Mouse (Mus musculus): ENCODE results near the gene Cxcl14. TPM values are rescaled to one million over a fixed set of nuclear protein-coding genes. Genes with fewer than 3 reads are reported as not detected.

Cxcl14 gene
- 6.1 and 12.5 TPM in 2 replicates for polyA plus RNA-seq (2016; fragmentation: Nextera tagmentation; extraction: Ambion mirVana)

DNA sequence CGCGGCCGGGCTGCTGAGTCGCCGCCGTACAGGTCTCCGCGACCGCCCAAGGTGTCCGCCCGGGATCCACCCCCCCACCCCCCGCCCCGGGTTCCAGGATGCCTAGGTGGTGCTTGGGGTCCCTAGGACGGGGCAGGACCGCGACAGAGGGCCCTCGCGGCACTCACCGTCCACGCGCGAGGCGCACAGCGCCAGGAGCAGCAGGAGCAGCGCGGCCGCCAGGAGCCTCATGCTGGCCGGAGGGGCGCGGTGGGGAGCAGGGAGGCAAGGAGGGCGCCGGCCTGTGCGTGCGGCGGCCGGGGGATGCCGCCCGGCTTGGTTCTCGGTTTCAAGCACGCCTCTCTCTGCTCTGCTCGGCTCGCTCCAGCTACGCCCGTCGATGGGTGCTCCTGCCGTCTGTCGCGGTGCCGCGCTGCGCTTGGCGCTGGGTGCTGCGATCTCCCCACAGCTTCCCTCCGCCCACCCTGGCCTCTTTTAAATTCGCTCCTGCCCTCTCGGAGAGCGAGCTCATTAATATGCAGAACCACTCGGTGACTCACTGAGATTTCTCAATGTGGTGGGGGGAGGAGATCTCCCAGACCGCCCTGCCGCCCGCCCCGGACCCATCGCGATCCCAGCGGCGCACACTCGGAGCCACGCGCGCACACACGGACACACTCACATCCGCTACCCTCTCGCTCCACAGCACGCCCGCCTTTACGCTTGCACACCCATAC is at the start of gene Cxcl14:
Cxcl14 (minus strand) TSS at position 609 of the 716 bp plus-strand sequence.
- Histone ChIP-seq H3K36me3 (no peaks in the 10 kb centered on the region), H3K4me3 (peak within 1 kb of the TSS; percentile 68), H3K4me1 (replicated peaks) (peaks cover 25% of the 10 kb centered on the region), H3K9me3 (no peaks in the 10 kb centered on the region), H3K27me3 (ENCODE audit: insufficient read depth, poor library complexity, severe bottlenecking) (peaks cover 85% of the 10 kb centered on the region), H3K27ac (peak within 1 kb of the TSS; percentile 81)
- DNase-seq (ENCODE audit: low spot score) = peak; percentile 62
- under 1% methylated on average over 76 of the region's 76 CpGs for WGBS

- no peak for DNase-seq (ENCODE audit: low spot score)
- no peaks in the 10 kb centered on the region for H3K36me3 ChIP-seq
- H3K4me1 ChIP-seq (replicated peaks) = peaks cover 2% of the 10 kb centered on the region; the same call in 1 of the 2 replicates
- no peaks in the 10 kb centered on the region for H3K9me3 ChIP-seq
- WGBS = 90% methylated on average over 12 of the region's 12 CpGs
- H3K27me3 ChIP-seq (ENCODE audit: insufficient read depth, poor library complexity, severe bottlenecking) = no peaks in the 10 kb centered on the region
- H3K4me3 ChIP-seq = no peak overlapping the region
- H3K27ac ChIP-seq = no peak overlapping the region
Observed at GRCm38 (mm10) chr13:56344355-56344754, 48.0 kb upstream of the Cxcl14 start.

DNA sequence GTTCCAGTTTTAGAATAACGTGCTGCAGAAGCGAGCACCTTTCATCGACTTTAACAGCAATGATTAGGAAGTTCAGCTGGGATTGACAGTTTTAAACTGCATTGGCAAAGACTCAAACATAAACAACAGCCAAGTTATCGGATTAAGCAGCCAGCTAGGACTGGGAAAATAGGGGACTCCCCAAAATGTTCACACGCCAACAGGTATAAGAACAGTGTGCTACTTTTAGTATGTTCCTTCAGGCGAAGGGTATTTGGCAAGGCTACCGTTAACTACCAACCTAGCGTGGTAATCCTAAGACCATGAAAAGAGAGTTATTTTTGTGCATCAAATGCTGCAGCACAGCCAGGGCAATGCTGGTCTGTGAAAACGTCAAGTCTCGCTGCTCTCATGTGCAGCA is 46.1 kb upstream of the Cxcl14 start:
- WGBS = 90% methylated on average over 10 of the region's 10 CpGs
- Histone ChIP-seq H3K36me3 (no peaks in the 10 kb centered on the region), H3K4me3 (no peak overlapping the region), H3K9me3 (no peaks in the 10 kb centered on the region), H3K27ac (no peak overlapping the region), H3K27me3 (ENCODE audit: insufficient read depth, poor library complexity, severe bottlenecking) (no peaks in the 10 kb centered on the region), H3K4me1 (replicated peaks) (peaks cover 3% of the 10 kb centered on the region; the same call in 1 of the 2 replicates)
- no peak for DNase-seq (ENCODE audit: low spot score)

DNA sequence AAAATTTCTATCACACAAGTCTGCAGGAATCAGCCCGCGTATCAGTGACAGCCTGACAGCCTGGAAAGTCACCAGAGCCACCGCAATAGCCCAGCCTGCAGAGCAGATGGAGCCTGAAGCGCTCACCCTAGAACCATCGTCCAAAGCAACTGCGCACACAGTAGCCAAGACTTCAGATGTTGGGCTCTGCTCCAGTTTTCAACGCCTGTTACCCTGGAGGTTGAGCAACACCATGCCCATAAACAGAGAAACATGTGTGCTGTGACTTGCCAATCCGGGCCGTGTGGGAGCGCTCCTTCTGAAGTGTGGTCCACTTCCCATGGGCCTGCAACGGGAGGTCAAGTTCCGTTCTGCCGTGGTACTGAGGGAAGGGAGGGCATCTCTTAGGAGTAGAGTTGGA is 44.2 kb upstream of the Cxcl14 start:
- Histone ChIP-seq H3K27me3 (ENCODE audit: insufficient read depth, poor library complexity, severe bottlenecking) (no peaks in the 10 kb centered on the region), H3K4me1 (replicated peaks) (peaks cover 3% of the 10 kb centered on the region; the same call in 1 of the 2 replicates), H3K36me3 (no peaks in the 10 kb centered on the region), H3K9me3 (no peaks in the 10 kb centered on the region), H3K4me3 (no peak overlapping the region), H3K27ac (no peak overlapping the region)
- WGBS = 95% methylated on average over 13 of the region's 13 CpGs
- DNase-seq (ENCODE audit: low spot score) = no peak

DNA sequence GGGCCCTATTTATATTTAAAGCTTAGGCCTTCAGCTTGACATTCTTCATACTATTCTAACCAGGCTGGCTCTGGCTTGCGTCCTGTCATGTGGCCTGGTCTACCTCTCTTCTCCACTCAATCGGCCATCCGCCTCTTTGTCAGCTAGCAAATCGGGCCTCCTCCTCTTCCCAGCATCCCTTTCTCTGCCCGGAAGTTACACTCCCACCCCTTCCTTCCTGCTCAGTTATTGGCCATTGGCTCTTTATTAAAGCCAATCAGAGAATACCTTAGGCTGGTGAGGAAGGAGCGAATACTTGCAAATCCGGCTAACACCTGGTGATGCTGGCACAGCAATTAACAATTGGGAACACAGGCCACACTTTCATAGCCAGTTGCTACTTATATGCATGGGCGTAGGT is 43.5 kb upstream of the Cxcl14 start:
- Histone ChIP-seq H3K4me1 (replicated peaks) (peaks cover 8% of the 10 kb centered on the region), H3K4me3 (no peak overlapping the region), H3K36me3 (no peaks in the 10 kb centered on the region), H3K9me3 (no peaks in the 10 kb centered on the region), H3K27ac (no peak overlapping the region), H3K27me3 (ENCODE audit: insufficient read depth, poor library complexity, severe bottlenecking) (no peaks in the 10 kb centered on the region)
- WGBS = 93% methylated on average over 8 of the region's 8 CpGs
- DNase-seq (ENCODE audit: low spot score) = no peak

DNA sequence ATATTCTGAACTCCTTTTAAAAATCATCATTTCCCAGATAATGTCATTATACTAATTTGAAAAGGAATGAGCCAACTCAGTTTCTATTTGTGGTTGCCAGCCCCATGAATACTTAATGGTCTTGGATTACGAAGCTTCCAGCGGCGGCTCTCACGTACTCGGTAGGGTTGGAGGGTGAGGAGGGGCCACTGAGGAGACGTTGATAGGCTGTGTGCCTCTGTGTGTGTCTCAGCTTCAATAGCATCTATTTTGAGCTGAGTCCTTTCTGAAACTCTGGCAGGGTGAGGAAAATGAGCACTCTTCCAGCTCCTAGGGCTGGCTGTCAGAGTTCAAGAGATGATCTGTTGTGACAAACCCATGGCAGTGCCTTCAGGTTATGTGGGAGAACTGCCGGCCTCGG is 40.6 kb upstream of the Cxcl14 start:
- Histone ChIP-seq H3K36me3 (no peaks in the 10 kb centered on the region), H3K9me3 (no peaks in the 10 kb centered on the region), H3K4me1 (replicated peaks) (peaks cover 10% of the 10 kb centered on the region), H3K27ac (no peak overlapping the region; the same call in 1 of the 2 replicates), H3K4me3 (no peak overlapping the region), H3K27me3 (ENCODE audit: insufficient read depth, poor library complexity, severe bottlenecking) (no peaks in the 10 kb centered on the region)
- WGBS = 62% methylated on average over 8 of the region's 8 CpGs
- no peak for DNase-seq (ENCODE audit: low spot score)

GRCm38 (mm10) chr13:56334802-56335690 is 38.7 kb upstream of the Cxcl14 start:
- H3K9me3 ChIP-seq = no peaks in the 10 kb centered on the region
- DNase-seq (ENCODE audit: low spot score) = no peak
- H3K4me3 ChIP-seq = no peak overlapping the region
- no peaks in the 10 kb centered on the region for H3K36me3 ChIP-seq
- peaks cover 18% of the 10 kb centered on the region for H3K4me1 ChIP-seq (replicated peaks)
- no peaks in the 10 kb centered on the region for H3K27me3 ChIP-seq (ENCODE audit: insufficient read depth, poor library complexity, severe bottlenecking)
- WGBS = 68% methylated on average over 10 of the region's 10 CpGs
- H3K27ac ChIP-seq = peak overlapping the region; percentile 29; the same call in 1 of the 2 replicates

GRCm38 (mm10) chr13:56334236-56334635 is 37.9 kb upstream of the Cxcl14 start:
- WGBS = 83% methylated on average over 8 of the region's 8 CpGs
- Histone ChIP-seq H3K4me1 (replicated peaks) (peaks cover 20% of the 10 kb centered on the region), H3K9me3 (no peaks in the 10 kb centered on the region), H3K36me3 (no peaks in the 10 kb centered on the region), H3K27ac (no peak overlapping the region), H3K27me3 (ENCODE audit: insufficient read depth, poor library complexity, severe bottlenecking) (no peaks in the 10 kb centered on the region), H3K4me3 (no peak overlapping the region)
- no peak for DNase-seq (ENCODE audit: low spot score)

GRCm38 (mm10) chr13:56332356-56332755 is 36.0 kb upstream of the Cxcl14 start:
- no peaks in the 10 kb centered on the region for H3K9me3 ChIP-seq
- no peaks in the 10 kb centered on the region for H3K36me3 ChIP-seq
- no peak for DNase-seq (ENCODE audit: low spot score)
- H3K4me3 ChIP-seq = no peak overlapping the region
- H3K27ac ChIP-seq = no peak overlapping the region
- H3K27me3 ChIP-seq (ENCODE audit: insufficient read depth, poor library complexity, severe bottlenecking) = no peaks in the 10 kb centered on the region
- 82% methylated on average over 6 of the region's 6 CpGs for WGBS
- H3K4me1 ChIP-seq (replicated peaks) = peaks cover 24% of the 10 kb centered on the region

DNA sequence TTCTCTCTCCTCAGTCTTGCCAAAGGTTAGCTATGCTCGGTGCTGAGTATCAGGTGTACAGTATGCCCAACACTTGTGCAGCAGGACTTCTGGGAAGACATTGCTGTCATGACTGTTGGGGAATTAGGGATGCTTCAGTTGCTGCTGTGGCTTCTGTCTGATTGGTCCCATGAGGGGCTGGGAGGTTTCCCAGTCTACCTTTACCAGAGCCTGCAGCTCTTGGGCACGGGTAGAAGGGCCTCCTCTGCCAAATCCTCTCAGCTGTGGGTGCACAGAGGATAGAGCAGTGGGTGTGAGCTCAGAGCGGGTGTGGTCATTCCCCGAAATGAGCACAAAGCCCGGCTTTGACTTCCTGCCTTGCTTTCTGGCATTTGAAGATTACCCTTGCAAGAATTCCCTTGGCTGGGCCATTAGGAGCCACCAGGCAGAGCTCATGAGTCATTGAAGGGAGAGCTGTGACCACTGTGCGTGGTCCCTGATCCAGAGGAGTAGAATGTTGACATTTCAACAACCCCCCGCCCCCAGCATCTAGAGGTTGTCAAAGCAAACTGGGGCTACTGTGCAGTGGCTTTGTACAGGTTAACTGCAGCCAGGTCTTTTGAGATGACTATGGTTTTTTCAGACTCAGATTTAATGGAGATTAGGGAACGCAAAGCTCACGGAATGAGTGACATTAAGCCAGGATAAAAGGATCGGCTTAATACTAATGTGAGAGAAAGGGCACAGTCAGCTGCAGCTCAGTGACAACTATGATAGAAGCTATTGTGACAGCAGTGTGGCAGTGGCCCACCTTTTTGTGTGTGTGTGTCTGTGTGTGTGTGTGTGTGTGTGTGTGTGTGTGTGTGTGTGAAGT is 34.5 kb upstream of the Cxcl14 start:
- Histone ChIP-seq H3K27ac (no peak overlapping the region), H3K27me3 (ENCODE audit: insufficient read depth, poor library complexity, severe bottlenecking) (no peaks in the 10 kb centered on the region), H3K36me3 (no peaks in the 10 kb centered on the region), H3K4me1 (replicated peaks) (peaks cover 24% of the 10 kb centered on the region), H3K9me3 (no peaks in the 10 kb centered on the region), H3K4me3 (no peak overlapping the region)
- WGBS = 77% methylated on average over 10 of the region's 10 CpGs
- DNase-seq (ENCODE audit: low spot score) = no peak

DNA sequence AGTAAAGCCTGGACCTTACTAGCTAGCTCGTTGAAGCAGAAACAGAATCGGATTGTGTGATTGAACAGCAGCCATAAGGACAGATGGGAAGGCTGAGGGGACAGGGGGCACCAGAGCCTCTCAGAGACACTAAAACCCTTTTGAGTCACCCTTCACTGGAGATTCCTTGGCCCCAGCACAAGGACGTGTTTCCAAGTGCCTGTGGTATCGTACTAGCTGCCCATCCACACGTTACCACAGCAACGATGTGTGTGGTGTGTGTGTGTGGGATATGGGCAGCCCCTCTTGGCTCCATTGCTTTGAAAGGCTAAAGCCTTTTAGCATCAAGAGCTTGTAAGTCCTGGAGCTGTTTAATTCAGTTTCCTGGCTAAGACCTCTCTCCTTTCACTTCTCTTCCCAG is 33.4 kb upstream of the Cxcl14 start:
- DNase-seq (ENCODE audit: low spot score) = no peak
- WGBS = 79% methylated on average over 6 of the region's 6 CpGs
- no peak overlapping the region for H3K4me3 ChIP-seq
- H3K27me3 ChIP-seq (ENCODE audit: insufficient read depth, poor library complexity, severe bottlenecking) = no peaks in the 10 kb centered on the region
- no peaks in the 10 kb centered on the region for H3K9me3 ChIP-seq
- H3K27ac ChIP-seq = no peak overlapping the region
- H3K36me3 ChIP-seq = no peaks in the 10 kb centered on the region
- peaks cover 18% of the 10 kb centered on the region for H3K4me1 ChIP-seq (replicated peaks)

DNA sequence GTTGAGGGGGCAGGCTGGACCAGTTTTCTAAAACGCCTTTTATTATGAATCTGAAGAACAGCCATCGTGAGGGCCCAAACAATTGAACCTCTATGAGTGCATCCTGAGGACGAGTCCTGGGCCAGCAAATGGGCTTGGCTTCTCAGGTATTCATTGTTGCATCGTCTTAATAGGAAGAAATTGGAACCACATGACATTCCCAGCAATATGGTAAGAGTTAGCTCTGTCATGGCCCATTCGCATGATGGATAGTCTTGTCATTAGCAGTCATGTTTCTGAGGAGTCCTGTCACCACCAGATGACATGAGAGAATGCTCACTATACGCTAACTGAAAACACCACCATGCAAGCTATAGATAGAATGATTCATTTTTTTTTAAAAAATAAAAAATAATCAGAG is 32.8 kb upstream of the Cxcl14 start:
- no peaks in the 10 kb centered on the region for H3K36me3 ChIP-seq
- H3K9me3 ChIP-seq = no peaks in the 10 kb centered on the region

More for the DNA sequence above, 32.8 kb upstream of the Cxcl14 start:
- 81% methylated on average over 6 of the region's 6 CpGs for WGBS
- DNase-seq (ENCODE audit: low spot score) = no peak
- no peaks in the 10 kb centered on the region for H3K27me3 ChIP-seq (ENCODE audit: insufficient read depth, poor library complexity, severe bottlenecking)
- H3K27ac ChIP-seq = no peak overlapping the region
- peaks cover 17% of the 10 kb centered on the region; the same call in 1 of the 2 replicates for H3K4me1 ChIP-seq (replicated peaks)
- H3K4me3 ChIP-seq = no peak overlapping the region
